Mouse (Mus musculus): Measurements from ENCODE around the gene Cd81.
A peak's percentile ranks its signal among the peaks of the same experiment; 100 is the strongest.

Cd81 gene

GRCm38 (mm10) chr7:143021356-143022164 is 31.0 kb upstream of the Cd81 start:
- no peak for DNase-seq

- DNase-seq = no peak
These were observed 29.0 kb upstream of the Cd81 start for GRCm38 (mm10) chr7:143023499-143023898.

GRCm38 (mm10) chr7:143024293-143024692 is 28.2 kb upstream of the Cd81 start:
- DNase-seq = no peak

GRCm38 (mm10) chr7:143025496-143025895 is 27.0 kb upstream of the Cd81 start:
- DNase-seq = no peak

GRCm38 (mm10) chr7:143027196-143027595 is 25.3 kb upstream of the Cd81 start:
- DNase-seq = peak; percentile 65 to 72

GRCm38 (mm10) chr7:143031816-143032215 is 20.7 kb upstream of the Cd81 start:
- no peak for DNase-seq

GRCm38 (mm10) chr7:143033581-143033980 is 19.0 kb upstream of the Cd81 start:
- DNase-seq = peak; percentile 65 to 75

- DNase-seq = no peak
These were observed 18.4 kb upstream of the Cd81 start for GRCm38 (mm10) chr7:143034112-143034511.

- DNase-seq = no peak
These were observed 17.8 kb upstream of the Cd81 start for GRCm38 (mm10) chr7:143034519-143035450.

GRCm38 (mm10) chr7:143036787-143037186 is 15.8 kb upstream of the Cd81 start:
- DNase-seq = no peak

GRCm38 (mm10) chr7:143037306-143037705 is 15.2 kb upstream of the Cd81 start:
- no peak for DNase-seq

GRCm38 (mm10) chr7:143038174-143038931 is 14.2 kb upstream of the Cd81 start:
- DNase-seq = no peak

- no peak for DNase-seq
These were observed 12.0 kb upstream of the Cd81 start for GRCm38 (mm10) chr7:143040561-143040960.

- DNase-seq = no peak
These were observed 11.3 kb upstream of the Cd81 start for GRCm38 (mm10) chr7:143041138-143041822.

- no peak for DNase-seq
These were observed 10.4 kb upstream of the Cd81 start for GRCm38 (mm10) chr7:143042089-143042488.

GRCm38 (mm10) chr7:143042897-143043300 is 9.6 kb upstream of the Cd81 start:
- no peak for DNase-seq

- no peak for DNase-seq
These were observed 8.3 kb upstream of the Cd81 start for GRCm38 (mm10) chr7:143044049-143044825.

GRCm38 (mm10) chr7:143044826-143045206 is 7.7 kb upstream of the Cd81 start:
- DNase-seq = no peak

- DNase-seq = no peak
These were observed 6.2 kb upstream of the Cd81 start for GRCm38 (mm10) chr7:143046358-143046757.

GRCm38 (mm10) chr7:143049331-143049730 is 3.2 kb upstream of the Cd81 start:
- DNase-seq = no peak

Measured in cerebellum, postnatal 10 days (tissue).